Mouse (Mus musculus): ENCODE measurements around the gene Kbtbd13. TPM values are rescaled to one million over a fixed set of nuclear protein-coding genes. Genes with fewer than 3 reads are reported as not detected.

The Kbtbd13 gene
- total and polyA plus RNA-seq, 3 experiments, result not detected

DNA sequence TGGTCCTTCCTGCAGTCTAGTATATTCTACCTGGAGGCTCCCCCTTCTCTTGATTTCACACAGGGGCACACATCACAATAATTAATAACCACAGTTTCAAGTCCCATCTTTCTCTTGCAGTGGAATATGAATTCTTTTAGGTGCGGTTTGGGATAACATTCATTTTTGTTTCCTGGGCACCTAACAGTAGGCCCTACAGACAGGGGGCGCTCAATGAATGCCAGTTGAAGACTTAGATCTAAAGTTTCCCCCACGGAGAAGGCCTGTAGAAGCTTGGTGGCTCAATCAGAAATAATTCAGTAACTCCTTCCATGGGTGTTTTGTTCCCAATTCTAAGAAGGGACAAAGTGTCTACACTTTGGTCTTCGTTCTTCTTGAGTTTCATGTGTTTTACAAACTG, 19.0 kb downstream of the Kbtbd13 start:
- Histone ChIP-seq H3K9ac (ENCODE audit: control insufficient read depth, low read depth, low read length, poor library complexity, severe bottlenecking) (no peak overlapping the region), H3K4me3 (ENCODE audit: control insufficient read depth in 1 of 2, insufficient read depth in 1 of 2, low read depth in 2 of 2, low read length in 2 of 2) (no peak overlapping the region), H3K9me3 (replicated peaks; ENCODE audit: insufficient read depth, low read length) (no peaks in the 10 kb centered on the region), H3K27ac (ENCODE audit: control insufficient read depth, low read depth, low read length) (no peak overlapping the region), H3K27me3 (ENCODE audit: control insufficient read depth in 1 of 2, insufficient read depth in 2 of 2, low read length in 2 of 2) (no peaks in the 10 kb centered on the region), H3K36me3 (ENCODE audit: control insufficient read depth in 1 of 2, insufficient read depth in 2 of 2, low read length in 2 of 2) (no peaks in the 10 kb centered on the region), H3K79me2 (ENCODE audit: control insufficient read depth, insufficient read depth, low read length, poor library complexity) (no peaks in the 10 kb centered on the region), H3K4me1 (ENCODE audit: control insufficient read depth in 1 of 2, insufficient read depth in 2 of 2, low read length in 2 of 2) (no peaks in the 10 kb centered on the region)
- TF ChIP-seq CTCF (IDR thresholded peaks at IDR 0.05 in 2 of 3, conservative IDR thresholded peaks at IDR 0.05 in 1 of 3; ENCODE audit: control insufficient read depth in 1 of 3, insufficient read depth in 1 of 3, low read depth in 2 of 3, low read length in 3 of 3, poor library complexity in 1 of 3, severe bottlenecking in 1 of 3), result peak; percentile 41 to 65 (median 57)
- no peak for TF ChIP-seq ETS1 (IDR thresholded peaks at IDR 0.05; ENCODE audit: low read depth, low read length)
- TF ChIP-seq POLR2A (IDR thresholded peaks at IDR 0.05; ENCODE audit: control insufficient read depth in 1 of 2, insufficient read depth in 1 of 2, low read depth in 1 of 2, low read length in 2 of 2, poor library complexity in 1 of 2), result no peak
- no peak for TF ChIP-seq USF2 (IDR thresholded peaks at IDR 0.05; ENCODE audit: borderline replicate concordance in 1 of 2, insufficient read depth in 1 of 2, low read depth in 1 of 2, low read length in 2 of 2)
- no peak for TF ChIP-seq KAT2A (conservative IDR thresholded peaks at IDR 0.05; ENCODE audit: low read depth, low read length)
- no peak for TF ChIP-seq TAL1 (IDR thresholded peaks at IDR 0.05; ENCODE audit: low read length)
- TF ChIP-seq EP300 (IDR thresholded peaks at IDR 0.05; ENCODE audit: low read depth in 1 of 2, low read length in 2 of 2), result no peak
- TF ChIP-seq POLR2AphosphoS2 (IDR thresholded peaks at IDR 0.05; ENCODE audit: low read length), result no peak
- TF ChIP-seq CHD1 (IDR thresholded peaks at IDR 0.05; ENCODE audit: low read depth, low read length), result no peak
- TF ChIP-seq SMC3 (IDR thresholded peaks at IDR 0.05; ENCODE audit: low read depth, low read length), result peak; percentile 44
- no peak for TF ChIP-seq HCFC1 (IDR thresholded peaks at IDR 0.05; ENCODE audit: low read depth, low read length)
- no peak for TF ChIP-seq RCOR1 (IDR thresholded peaks at IDR 0.05; ENCODE audit: low read depth, low read length)
- peak; percentile 29; the same call in 1 of the 2 replicates for TF ChIP-seq ZC3H11A (IDR thresholded peaks at IDR 0.05; ENCODE audit: low read depth, low read length)
- TF ChIP-seq NRF1 (IDR thresholded peaks at IDR 0.05; ENCODE audit: insufficient read depth, low read depth, low read length, poor library complexity, severe bottlenecking), result no peak
- TF ChIP-seq CHD2 (IDR thresholded peaks at IDR 0.05; ENCODE audit: low read length), result no peak
- no peak for TF ChIP-seq ZNF384 (IDR thresholded peaks at IDR 0.05; ENCODE audit: low read depth, low read length)
- TF ChIP-seq POLR2AphosphoS5 (IDR thresholded peaks at IDR 0.05; ENCODE audit: borderline replicate concordance, low read depth, low read length), result no peak
- peak; percentile 57 for TF ChIP-seq RAD21 (IDR thresholded peaks at IDR 0.05; ENCODE audit: low read depth, low read length)
- no peak for TF ChIP-seq ZMIZ1 (IDR thresholded peaks at IDR 0.05; ENCODE audit: low read depth, low read length)
- peak; percentile 39 for DNase-seq (ENCODE audit: low read depth, low spot score)

- Histone ChIP-seq H3K4me3 (ENCODE audit: control insufficient read depth in 1 of 2, insufficient read depth in 1 of 2, low read depth in 2 of 2, low read length in 2 of 2) (no peak overlapping the region), H3K27ac (ENCODE audit: control insufficient read depth, low read depth, low read length) (no peak overlapping the region), H3K36me3 (ENCODE audit: control insufficient read depth in 1 of 2, insufficient read depth in 2 of 2, low read length in 2 of 2) (no peaks in the 10 kb centered on the region), H3K79me2 (ENCODE audit: control insufficient read depth, insufficient read depth, low read length, poor library complexity) (no peaks in the 10 kb centered on the region), H3K9me3 (replicated peaks; ENCODE audit: insufficient read depth, low read length) (no peaks in the 10 kb centered on the region), H3K27me3 (ENCODE audit: control insufficient read depth in 1 of 2, insufficient read depth in 2 of 2, low read length in 2 of 2) (no peaks in the 10 kb centered on the region), H3K4me1 (ENCODE audit: control insufficient read depth in 1 of 2, insufficient read depth in 2 of 2, low read length in 2 of 2) (no peaks in the 10 kb centered on the region), H3K9ac (ENCODE audit: control insufficient read depth, low read depth, low read length, poor library complexity, severe bottlenecking) (no peak overlapping the region)
- no peak for DNase-seq (ENCODE audit: low read depth, low spot score)
- no peak for TF ChIP-seq MYB (IDR thresholded peaks at IDR 0.05; ENCODE audit: low read depth, low read length)
- TF ChIP-seq BHLHE40 (IDR thresholded peaks at IDR 0.05; ENCODE audit: borderline replicate concordance, low read depth, low read length), result no peak
- TF ChIP-seq EP300 (IDR thresholded peaks at IDR 0.05; ENCODE audit: low read depth in 1 of 2, low read length in 2 of 2), result no peak
These were observed 19.7 kb downstream of the Kbtbd13 start for GRCm38 (mm10) chr9:65371756-65372155.

Measured in MEL (cell line).